In the genomic region with DNA sequence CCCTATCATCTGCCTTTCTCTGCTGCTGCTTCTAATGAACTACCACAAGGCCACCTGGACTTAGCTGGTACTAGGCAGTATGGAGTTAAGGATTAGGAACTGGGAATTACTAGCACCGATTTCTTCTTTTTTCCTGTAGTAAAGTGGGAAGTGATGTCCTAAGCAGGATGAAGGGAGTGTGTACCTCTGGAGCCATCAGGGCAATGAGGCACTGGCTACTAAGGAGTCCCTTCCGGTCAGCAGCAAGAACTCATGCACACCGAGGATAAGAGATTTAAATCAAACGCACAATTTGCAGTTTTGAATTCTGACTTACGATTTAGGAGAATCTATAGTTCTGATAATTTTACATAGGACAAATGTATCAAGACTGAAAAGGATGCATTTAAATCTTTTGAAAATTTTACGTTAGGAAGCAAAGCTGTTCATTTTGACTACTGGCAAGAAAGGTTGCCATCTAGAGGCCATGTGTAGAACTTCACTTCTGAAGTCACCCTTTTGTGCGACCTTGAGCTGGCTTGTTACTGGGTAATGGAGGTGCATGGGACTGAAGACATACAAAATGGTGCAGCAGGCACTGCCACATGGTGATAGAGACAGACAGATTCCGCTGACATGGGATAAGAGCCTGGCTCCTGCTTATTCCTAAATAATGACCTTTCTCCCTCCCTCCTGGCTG, we compare ENCODE assay signal across 8 mouse cellular contexts.
DNase-seq lines count a peak whose midpoint lies in the region; ATAC-seq and TF ChIP-seq lines count a peak whose summit lies in the region.

No protein-coding gene starts in this region.

- no peaks in the 10 kb centered on the region for H3K9me3 ChIP-seq in heart, embryonic 12.5 days (replicated peaks)
- H3K9me3 ChIP-seq in MEL (replicated peaks; ENCODE audit: insufficient read depth, low read length) = no peaks in the 10 kb centered on the region

- no peaks in the 10 kb centered on the region for H3K79me2 ChIP-seq in MEL (ENCODE audit: control insufficient read depth, insufficient read depth, low read length, poor library complexity)

- H3K27ac ChIP-seq in heart, embryonic 12.5 days (ENCODE audit: poor library complexity, severe bottlenecking) = no peak overlapping the region
- no peak overlapping the region for H3K27ac ChIP-seq in MEL (ENCODE audit: control insufficient read depth, low read depth, low read length)
- no peak overlapping the region for H3K27ac ChIP-seq in thymus, adult 2 months (ENCODE audit: control insufficient read depth, insufficient read depth, low read length)

- no peak overlapping the region for H3K4me2 ChIP-seq in heart, embryonic 12.5 days

- no peak overlapping the region for H3K9ac ChIP-seq in heart, embryonic 12.5 days
- H3K9ac ChIP-seq in MEL (ENCODE audit: control insufficient read depth, low read depth, low read length, poor library complexity, severe bottlenecking) = no peak overlapping the region

- peak; percentile 32 to 51 for DNase-seq in heart, postnatal 10 days
- DNase-seq in MEL (ENCODE audit: low read depth, low spot score) = peak; percentile 53
- peak; percentile 80 for DNase-seq in embryo, embryonic 10.5 days (ENCODE audit: low spot score)
- DNase-seq in kidney, adult 11 months = peak; percentile 15
- DNase-seq in lung, postnatal 36 days = peak; percentile 24
- DNase-seq in c-Kit-positive CD71-positive TER-119-positive erythroid progenitor cells, embryonic 14.5 days (ENCODE audit: low spot score) = no peak
- DNase-seq in thymus, adult 2 months = no peak

- TF ChIP-seq CTCF in MEL (IDR thresholded peaks at IDR 0.05 in 2 of 3, conservative IDR thresholded peaks at IDR 0.05 in 1 of 3; ENCODE audit: control insufficient read depth in 1 of 3, insufficient read depth in 1 of 3, low read depth in 2 of 3, low read length in 3 of 3, poor library complexity in 1 of 3, severe bottlenecking in 1 of 3) = peak; percentile 29 to 64 (median 62)
- TF ChIP-seq CTCF in thymus, adult 2 months (IDR thresholded peaks at IDR 0.05; ENCODE audit: borderline replicate concordance, control insufficient read depth, extremely low read depth, insufficient read depth, low read length, poor library complexity) = no peak

- ATAC-seq in heart, embryonic 12.5 days (ENCODE audit: insufficient number of reproducible peaks, low FRiP score) = no peak

- TF ChIP-seq RAD21 in MEL (IDR thresholded peaks at IDR 0.05; ENCODE audit: low read depth, low read length) = peak; percentile 37

- H3K4me1 ChIP-seq in heart, embryonic 12.5 days (replicated peaks) = no peaks in the 10 kb centered on the region
- H3K4me1 ChIP-seq in MEL (ENCODE audit: control insufficient read depth in 1 of 2, insufficient read depth in 2 of 2, low read length in 2 of 2) = no peaks in the 10 kb centered on the region
- no peaks in the 10 kb centered on the region for H3K4me1 ChIP-seq in thymus, adult 2 months (replicated peaks; ENCODE audit: control insufficient read depth, insufficient read depth, low read length)

- intact Hi-C loops in heart, postnatal 10 days (cut with DNase I) = no loop called here

- TF ChIP-seq POLR2A in MEL (IDR thresholded peaks at IDR 0.05; ENCODE audit: control insufficient read depth in 1 of 2, insufficient read depth in 1 of 2, low read depth in 1 of 2, low read length in 2 of 2, poor library complexity in 1 of 2) = no peak
- TF ChIP-seq POLR2A in thymus, adult 2 months (IDR thresholded peaks at IDR 0.05; ENCODE audit: control insufficient read depth, extremely low read depth, insufficient read depth, low read length, poor library complexity) = no peak

- 52% methylated on average over 8 of the region's 8 CpGs for WGBS in heart, embryonic 12.5 days
- 62% methylated on average over 8 of the region's 8 CpGs for WGBS in thymus, adult 2 months

- no peaks in the 10 kb centered on the region for H3K27me3 ChIP-seq in heart, embryonic 12.5 days (replicated peaks)
- no peaks in the 10 kb centered on the region for H3K27me3 ChIP-seq in MEL (ENCODE audit: control insufficient read depth in 1 of 2, insufficient read depth in 2 of 2, low read length in 2 of 2)
- no peaks in the 10 kb centered on the region for H3K27me3 ChIP-seq in thymus, adult 2 months (ENCODE audit: control insufficient read depth, insufficient read depth, low read length)

- H3K36me3 ChIP-seq in heart, embryonic 12.5 days = no peaks in the 10 kb centered on the region
- no peaks in the 10 kb centered on the region for H3K36me3 ChIP-seq in MEL (ENCODE audit: control insufficient read depth in 1 of 2, insufficient read depth in 2 of 2, low read length in 2 of 2)
- no peaks in the 10 kb centered on the region for H3K36me3 ChIP-seq in thymus, adult 2 months (ENCODE audit: control insufficient read depth, insufficient read depth, low read length)

- no peak overlapping the region for H3K4me3 ChIP-seq in heart, embryonic 12.5 days
- no peak overlapping the region for H3K4me3 ChIP-seq in MEL (ENCODE audit: control insufficient read depth in 1 of 2, insufficient read depth in 1 of 2, low read depth in 2 of 2, low read length in 2 of 2)
- no peak overlapping the region for H3K4me3 ChIP-seq in thymus, adult 2 months (ENCODE audit: control insufficient read depth, insufficient read depth, low read length)

- no peak for TF ChIP-seq EP300 in MEL (IDR thresholded peaks at IDR 0.05; ENCODE audit: low read depth in 1 of 2, low read length in 2 of 2)

TF ChIP-seq in MEL, 35 proteins besides CTCF, POLR2A, EP300 and RAD21:
- peak; percentile 35; the same call in 1 of the 2 replicates for TF ChIP-seq SMC3 (IDR thresholded peaks at IDR 0.05; ENCODE audit: low read depth, low read length)
- TF ChIP-seq ZC3H11A (IDR thresholded peaks at IDR 0.05; ENCODE audit: low read depth, low read length) = 0 out of 2 replicates have a peak, but pooled peaks have one; percentile 6
- no peak for TF ChIP-seq POLR2AphosphoS2 (IDR thresholded peaks at IDR 0.05; ENCODE audit: low read length)
TF ChIP-seq in MEL: peak in this region for 2.

Comparison
In these comparisons a context has a peak if more than half of its experiments do, and no peak if none do; other contexts are left out.
1. DNase-seq: peak in heart, postnatal 10 days (2 of 2), MEL (single experiment), embryo, embryonic 10.5 days (single experiment), kidney, adult 11 months (single experiment) and lung, postnatal 36 days (single experiment); none in c-Kit-positive CD71-positive TER-119-positive erythroid progenitor cells, embryonic 14.5 days (single experiment) and thymus, adult 2 months (single experiment).